Mouse (Mus musculus): ENCODE measurements around the gene Aqp12. TPM values are rescaled to one million over a fixed set of nuclear protein-coding genes. Genes with fewer than 3 reads are reported as not detected.

Aqp12 gene
- polyA plus RNA-seq, 1 experiment from 2014 or later = not detected

GRCm38 (mm10) chr1:93012103-93012585 is 6.0 kb downstream of the Aqp12 start:
- Histone ChIP-seq H3K27ac (ENCODE audit: low read length) (no peak overlapping the region), H3K27me3 (ENCODE audit: control insufficient read depth, insufficient read depth, low read depth, low read length) (no peaks in the 10 kb centered on the region), H3K4me3 (ENCODE audit: low read length) (no peak overlapping the region), H3K4me1 (replicated peaks; ENCODE audit: control insufficient read depth, insufficient read depth, low read length) (peaks cover 3% of the 10 kb centered on the region; the same call in 1 of the 2 replicates), H3K36me3 (ENCODE audit: control insufficient read depth, insufficient read depth, low read length) (no peaks in the 10 kb centered on the region), H3K9me3 (ENCODE audit: control insufficient read depth, low read length) (no peaks in the 10 kb centered on the region), H3K9ac (ENCODE audit: low read length) (no peak overlapping the region), H3K4me2 (ENCODE audit: low read depth, low read length) (no peak overlapping the region)
- ATAC-seq (ENCODE audit: low read depth) = no peak
- 58% methylated on average over 7 of the region's 7 CpGs for WGBS

GRCm38 (mm10) chr1:93013367-93013766 is 7.2 kb downstream of the Aqp12 start:
- Histone ChIP-seq H3K27me3 (ENCODE audit: control insufficient read depth, insufficient read depth, low read depth, low read length) (no peaks in the 10 kb centered on the region), H3K4me2 (ENCODE audit: low read depth, low read length) (no peak overlapping the region), H3K9me3 (ENCODE audit: control insufficient read depth, low read length) (no peaks in the 10 kb centered on the region), H3K4me3 (ENCODE audit: low read length) (no peak overlapping the region), H3K27ac (ENCODE audit: low read length) (no peak overlapping the region), H3K9ac (ENCODE audit: low read length) (no peak overlapping the region), H3K4me1 (replicated peaks; ENCODE audit: control insufficient read depth, insufficient read depth, low read length) (peaks cover 3% of the 10 kb centered on the region; the same call in 1 of the 2 replicates), H3K36me3 (ENCODE audit: control insufficient read depth, insufficient read depth, low read length) (no peaks in the 10 kb centered on the region)
- 75% methylated on average over 4 of the region's 4 CpGs for WGBS
- ATAC-seq (ENCODE audit: low read depth) = no peak

- ATAC-seq (ENCODE audit: low read depth) = peak; percentile 68
- H3K9ac ChIP-seq (ENCODE audit: low read length) = no peak overlapping the region
- no peak overlapping the region for H3K4me2 ChIP-seq (ENCODE audit: low read depth, low read length)
- H3K4me1 ChIP-seq (replicated peaks; ENCODE audit: control insufficient read depth, insufficient read depth, low read length) = no peaks in the 10 kb centered on the region
- H3K27ac ChIP-seq (ENCODE audit: low read length) = no peak overlapping the region
- H3K36me3 ChIP-seq (ENCODE audit: control insufficient read depth, insufficient read depth, low read length) = no peaks in the 10 kb centered on the region
- no peak overlapping the region for H3K4me3 ChIP-seq (ENCODE audit: low read length)
- no peaks in the 10 kb centered on the region for H3K27me3 ChIP-seq (ENCODE audit: control insufficient read depth, insufficient read depth, low read depth, low read length)
- no peaks in the 10 kb centered on the region for H3K9me3 ChIP-seq (ENCODE audit: control insufficient read depth, low read length)
These were observed 8.3 kb downstream of the Aqp12 start for GRCm38 (mm10) chr1:93014460-93014859.

- Histone ChIP-seq H3K4me1 (replicated peaks; ENCODE audit: control insufficient read depth, insufficient read depth, low read length) (no peaks in the 10 kb centered on the region), H3K27ac (ENCODE audit: low read length) (no peak overlapping the region), H3K4me3 (ENCODE audit: low read length) (no peak overlapping the region), H3K27me3 (ENCODE audit: control insufficient read depth, insufficient read depth, low read depth, low read length) (no peaks in the 10 kb centered on the region), H3K9me3 (ENCODE audit: control insufficient read depth, low read length) (no peaks in the 10 kb centered on the region), H3K9ac (ENCODE audit: low read length) (no peak overlapping the region), H3K4me2 (ENCODE audit: low read depth, low read length) (no peak overlapping the region), H3K36me3 (ENCODE audit: control insufficient read depth, insufficient read depth, low read length) (no peaks in the 10 kb centered on the region)
- WGBS = 61% methylated on average over 2 of the region's 2 CpGs
- ATAC-seq (ENCODE audit: low read depth) = no peak
These were observed 9.0 kb downstream of the Aqp12 start for GRCm38 (mm10) chr1:93015136-93015535.

- H3K27me3 ChIP-seq (ENCODE audit: control insufficient read depth, insufficient read depth, low read depth, low read length) = no peaks in the 10 kb centered on the region
- H3K4me2 ChIP-seq (ENCODE audit: low read depth, low read length) = no peak overlapping the region
- H3K9me3 ChIP-seq (ENCODE audit: control insufficient read depth, low read length) = no peaks in the 10 kb centered on the region
- no peak overlapping the region for H3K27ac ChIP-seq (ENCODE audit: low read length)
- H3K9ac ChIP-seq (ENCODE audit: low read length) = no peak overlapping the region
- WGBS = 79% methylated on average over 10 of the region's 10 CpGs
- no peaks in the 10 kb centered on the region for H3K4me1 ChIP-seq (replicated peaks; ENCODE audit: control insufficient read depth, insufficient read depth, low read length)
- H3K4me3 ChIP-seq (ENCODE audit: low read length) = no peak overlapping the region
- no peaks in the 10 kb centered on the region for H3K36me3 ChIP-seq (ENCODE audit: control insufficient read depth, insufficient read depth, low read length)
- no peak for ATAC-seq (ENCODE audit: low read depth)
These were observed 12.6 kb downstream of the Aqp12 start for GRCm38 (mm10) chr1:93018716-93019115.

- Histone ChIP-seq H3K27me3 (ENCODE audit: control insufficient read depth, insufficient read depth, low read depth, low read length) (no peaks in the 10 kb centered on the region), H3K36me3 (ENCODE audit: control insufficient read depth, insufficient read depth, low read length) (no peaks in the 10 kb centered on the region), H3K4me3 (ENCODE audit: low read length) (no peak overlapping the region), H3K27ac (ENCODE audit: low read length) (no peak overlapping the region), H3K9me3 (ENCODE audit: control insufficient read depth, low read length) (no peaks in the 10 kb centered on the region), H3K9ac (ENCODE audit: low read length) (no peak overlapping the region), H3K4me1 (replicated peaks; ENCODE audit: control insufficient read depth, insufficient read depth, low read length) (no peaks in the 10 kb centered on the region), H3K4me2 (ENCODE audit: low read depth, low read length) (no peak overlapping the region)
- ATAC-seq (ENCODE audit: low read depth) = no peak
- WGBS = 84% methylated on average over 4 of the region's 4 CpGs
These were observed 14.5 kb downstream of the Aqp12 start for GRCm38 (mm10) chr1:93020602-93021001.

GRCm38 (mm10) chr1:93026600-93026999 is 20.5 kb downstream of the Aqp12 start:
- Histone ChIP-seq H3K27me3 (ENCODE audit: control insufficient read depth, insufficient read depth, low read depth, low read length) (no peaks in the 10 kb centered on the region), H3K4me3 (ENCODE audit: low read length) (no peak overlapping the region), H3K27ac (ENCODE audit: low read length) (no peak overlapping the region), H3K9ac (ENCODE audit: low read length) (no peak overlapping the region), H3K4me1 (replicated peaks; ENCODE audit: control insufficient read depth, insufficient read depth, low read length) (no peaks in the 10 kb centered on the region), H3K36me3 (ENCODE audit: control insufficient read depth, insufficient read depth, low read length) (no peaks in the 10 kb centered on the region), H3K4me2 (ENCODE audit: low read depth, low read length) (no peak overlapping the region), H3K9me3 (ENCODE audit: control insufficient read depth, low read length) (no peaks in the 10 kb centered on the region)
- no peak for ATAC-seq (ENCODE audit: low read depth)
- WGBS = 80% methylated on average over 8 of the region's 8 CpGs

GRCm38 (mm10) chr1:93029387-93029786 is 23.3 kb downstream of the Aqp12 start:
- WGBS = 93% methylated on average over 10 of the region's 10 CpGs
- ATAC-seq (ENCODE audit: low read depth) = no peak

GRCm38 (mm10) chr1:93030060-93030459 is 23.9 kb downstream of the Aqp12 start:
- no peak overlapping the region for H3K4me3 ChIP-seq (ENCODE audit: low read length)
- ATAC-seq (ENCODE audit: low read depth) = no peak
- H3K4me1 ChIP-seq (replicated peaks; ENCODE audit: control insufficient read depth, insufficient read depth, low read length) = no peaks in the 10 kb centered on the region
- no peaks in the 10 kb centered on the region for H3K36me3 ChIP-seq (ENCODE audit: control insufficient read depth, insufficient read depth, low read length)
- no peaks in the 10 kb centered on the region for H3K27me3 ChIP-seq (ENCODE audit: control insufficient read depth, insufficient read depth, low read depth, low read length)
- WGBS = 61% methylated on average over 2 of the region's 2 CpGs
- H3K4me2 ChIP-seq (ENCODE audit: low read depth, low read length) = no peak overlapping the region
- no peaks in the 10 kb centered on the region for H3K9me3 ChIP-seq (ENCODE audit: control insufficient read depth, low read length)
- no peak overlapping the region for H3K9ac ChIP-seq (ENCODE audit: low read length)
- H3K27ac ChIP-seq (ENCODE audit: low read length) = no peak overlapping the region

More at GRCm38 (mm10) chr1:93029387-93029786, 23.3 kb downstream of the Aqp12 start:
- Histone ChIP-seq H3K9me3 (ENCODE audit: control insufficient read depth, low read length) (no peaks in the 10 kb centered on the region), H3K27ac (ENCODE audit: low read length) (no peak overlapping the region), H3K4me2 (ENCODE audit: low read depth, low read length) (no peak overlapping the region), H3K4me1 (replicated peaks; ENCODE audit: control insufficient read depth, insufficient read depth, low read length) (no peaks in the 10 kb centered on the region), H3K9ac (ENCODE audit: low read length) (no peak overlapping the region), H3K36me3 (ENCODE audit: control insufficient read depth, insufficient read depth, low read length) (no peaks in the 10 kb centered on the region), H3K4me3 (ENCODE audit: low read length) (no peak overlapping the region), H3K27me3 (ENCODE audit: control insufficient read depth, insufficient read depth, low read depth, low read length) (no peaks in the 10 kb centered on the region)

GRCm38 (mm10) chr1:93031199-93031598 is 25.1 kb downstream of the Aqp12 start:
- Histone ChIP-seq H3K9ac (ENCODE audit: low read length) (no peak overlapping the region), H3K9me3 (ENCODE audit: control insufficient read depth, low read length) (no peaks in the 10 kb centered on the region), H3K4me3 (ENCODE audit: low read length) (no peak overlapping the region), H3K4me1 (replicated peaks; ENCODE audit: control insufficient read depth, insufficient read depth, low read length) (no peaks in the 10 kb centered on the region), H3K36me3 (ENCODE audit: control insufficient read depth, insufficient read depth, low read length) (no peaks in the 10 kb centered on the region), H3K27ac (ENCODE audit: low read length) (no peak overlapping the region), H3K27me3 (ENCODE audit: control insufficient read depth, insufficient read depth, low read depth, low read length) (no peaks in the 10 kb centered on the region), H3K4me2 (ENCODE audit: low read depth, low read length) (no peak overlapping the region)
- ATAC-seq (ENCODE audit: low read depth) = no peak
- WGBS = 82% methylated on average over 3 of the region's 3 CpGs
